Mouse (Mus musculus): ENCODE measurements around the gene Ermp1.
"Not testable (repeated sequence)": the region's sequence is repeated elsewhere in the genome, so short reads cannot be mapped to it uniquely, and the experiment has no call there.

Gene Ermp1

DNA sequence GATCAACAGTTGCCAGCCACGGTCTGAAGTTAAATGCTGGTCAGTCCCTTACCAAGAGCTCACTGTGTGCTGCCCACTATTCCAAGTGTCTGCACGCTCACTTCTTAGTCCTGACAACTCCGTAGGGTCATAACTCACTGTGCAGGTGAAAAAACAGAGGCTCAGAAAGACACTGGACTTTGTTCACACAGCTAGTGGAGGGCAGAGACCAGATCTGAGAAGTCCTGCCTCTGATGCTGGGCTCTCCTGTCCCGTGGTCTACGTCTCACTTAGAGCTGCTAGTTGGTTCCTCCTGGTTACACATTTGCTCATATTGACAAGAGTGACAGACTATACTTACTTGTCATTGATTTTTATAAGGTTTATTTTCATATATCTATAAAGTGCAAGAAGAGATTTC is 49.2 kb downstream of the Ermp1 start:
- no peak for DNase-seq (ENCODE audit: low spot score)

DNA sequence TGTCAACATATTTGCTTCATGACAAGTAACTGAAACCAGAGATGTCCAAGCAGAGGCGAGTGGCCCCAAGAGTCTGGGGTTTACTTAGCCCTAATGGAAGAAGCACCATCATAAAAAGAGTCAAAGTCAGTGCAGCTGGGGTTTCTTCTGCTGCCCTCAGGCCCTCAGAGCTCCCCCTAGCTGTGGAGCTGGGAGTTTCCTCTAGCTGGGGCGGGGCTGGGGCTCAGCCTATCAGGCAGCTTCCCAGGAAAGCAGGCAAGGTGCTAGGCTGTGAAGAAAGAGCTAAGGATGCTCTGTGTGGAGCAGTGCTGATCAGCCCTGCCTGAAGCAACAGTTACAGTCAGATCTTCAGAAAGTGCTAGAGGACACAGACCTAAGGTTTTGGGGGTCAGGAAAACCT is 51.2 kb downstream of the Ermp1 start:
- DNase-seq (ENCODE audit: low spot score) = no peak

DNA sequence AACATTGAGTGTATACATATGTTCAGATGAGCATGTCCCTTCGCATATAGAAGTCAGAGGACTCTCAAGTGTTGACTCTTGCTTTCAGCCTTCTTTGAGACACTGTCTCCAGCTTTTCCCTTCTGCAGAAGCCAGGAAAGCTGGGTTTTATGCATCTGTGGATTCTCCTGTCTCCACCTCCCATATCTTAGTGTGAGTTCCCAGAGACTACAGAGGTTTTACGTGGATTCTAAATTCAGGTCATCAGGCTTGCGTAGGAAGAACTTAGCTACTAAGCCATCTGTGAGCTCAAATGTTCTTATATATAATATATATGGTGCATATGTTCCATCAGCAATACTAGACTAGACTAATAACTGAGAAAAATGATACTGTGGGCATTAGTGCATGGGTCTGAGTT is 51.9 kb downstream of the Ermp1 start:
- no peak for DNase-seq (ENCODE audit: low spot score)

DNA sequence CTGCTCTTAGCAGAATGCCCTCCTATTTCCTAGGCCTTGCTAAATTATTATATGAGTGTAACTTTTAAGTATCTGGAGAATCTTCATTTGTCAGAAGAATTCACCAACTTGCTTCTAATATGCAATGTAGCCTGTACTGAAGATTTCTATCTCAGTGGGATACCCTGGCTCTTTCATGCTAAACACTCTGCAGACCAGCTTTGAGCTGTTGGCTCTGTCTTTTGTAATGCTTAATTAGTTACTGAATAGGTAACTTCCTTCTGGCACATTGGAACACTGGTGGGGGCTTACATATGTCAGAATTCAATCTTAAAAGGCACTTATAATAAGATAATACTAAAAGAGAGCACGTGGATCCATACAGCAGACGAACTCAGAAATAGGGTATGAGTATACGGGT is 54.4 kb downstream of the Ermp1 start:
- not testable (repeated sequence) for DNase-seq (ENCODE audit: low spot score)

GRCm38 (mm10) chr19:29583734-29584133 is 64.5 kb downstream of the Ermp1 start:
- no peak for DNase-seq (ENCODE audit: low spot score)

- no peak for DNase-seq (ENCODE audit: low spot score)
Measured at GRCm38 (mm10) chr19:29582439-29582838, 65.8 kb downstream of the Ermp1 start.

DNA sequence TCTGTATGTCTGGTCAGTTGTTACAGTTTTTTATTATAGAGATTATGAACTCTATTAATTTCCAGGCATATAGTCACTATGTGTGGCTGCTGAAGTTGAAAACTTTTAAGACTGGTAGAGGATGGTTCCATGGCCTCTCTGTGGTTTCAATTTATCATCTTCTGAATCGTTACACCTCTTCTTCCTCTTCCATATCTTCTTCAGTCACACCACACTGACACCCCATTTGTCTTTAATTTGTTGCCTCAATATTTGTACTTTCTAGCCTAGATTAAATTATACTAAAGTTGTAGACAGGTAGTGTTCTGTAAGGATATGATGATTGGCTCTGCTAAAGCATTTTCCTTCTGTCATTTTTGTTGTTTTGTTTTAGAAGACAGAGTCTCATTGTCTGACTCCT is 81.7 kb downstream of the Ermp1 start:
- no peak for DNase-seq (ENCODE audit: low spot score)

- peak; percentile 28 for DNase-seq (ENCODE audit: low spot score)
Measured at GRCm38 (mm10) chr19:29563258-29563779, 84.9 kb downstream of the Ermp1 start.

DNA sequence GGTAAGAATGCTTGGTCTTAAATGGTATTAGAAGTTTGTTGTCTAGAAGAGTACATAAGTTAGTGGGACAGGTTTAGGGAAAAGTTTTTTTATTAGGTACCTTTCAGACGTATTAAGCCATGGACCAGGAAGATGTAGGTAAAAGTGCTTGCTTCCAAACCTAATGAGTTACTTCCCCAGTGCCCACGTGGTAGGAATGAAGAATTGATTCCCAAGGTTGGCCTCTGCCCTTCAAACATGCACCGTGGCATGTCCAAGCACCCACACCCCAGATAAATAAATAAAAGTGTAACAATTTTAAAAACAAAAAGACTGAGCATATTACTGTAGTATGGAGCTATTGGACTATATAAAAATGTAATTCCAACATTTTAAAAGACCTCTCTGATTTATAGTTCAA is 85.6 kb downstream of the Ermp1 start:
- DNase-seq (ENCODE audit: low spot score) = no peak

DNA sequence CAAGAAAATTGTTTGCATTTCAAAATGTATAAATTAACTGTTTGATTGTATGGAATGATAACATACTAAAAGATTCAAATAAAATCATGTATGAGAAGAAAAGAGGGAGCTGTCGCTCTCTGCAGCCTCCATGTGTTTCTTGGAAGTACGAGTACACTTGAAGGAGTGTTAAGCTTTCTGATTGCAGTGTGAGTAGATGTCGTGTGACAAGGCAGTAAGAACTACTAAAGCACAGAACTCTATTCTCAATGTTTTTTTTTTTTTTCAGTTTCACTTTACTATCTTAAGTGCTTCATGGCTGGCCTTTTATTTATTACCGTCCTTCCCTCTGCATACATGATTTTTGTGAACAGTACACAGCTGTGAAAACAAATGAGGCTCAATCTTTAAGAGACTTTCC is 86.0 kb downstream of the Ermp1 start:
- DNase-seq (ENCODE audit: low spot score) = no peak
